Mouse (Mus musculus) small intestine, adult 2 months (tissue): ENCODE data around the gene Trpc6.

ENCODE experiments used
- CTCF ChIP-seq: fragments of 200-500 bp; IDR thresholded peaks from 2 replicates; pipeline ENCODE4 v1.5.1; 2012; ENCODE audit warnings: low read depth, mild to moderate bottlenecking, control low read depth, inconsistent platforms, low read length, moderate library complexity, mixed read lengths; ENCODE audit not compliant: insufficient replicate concordance, insufficient read length; ENCODE audit errors: extremely low read depth
- POLR2A ChIP-seq: fragments of 200-500 bp; IDR thresholded peaks from 2 replicates; pipeline ENCODE4 v1.6.1; 2012; ENCODE audit warnings: low read depth, mild to moderate bottlenecking, control low read depth, inconsistent platforms, low read length, moderate library complexity

- TF ChIP-seq CTCF = no peak
- TF ChIP-seq POLR2A = no peak
Observed at GRCm38 (mm10) chr9:8672944-8673343, 129.0 kb downstream of the Trpc6 start.
